In the genomic region with DNA sequence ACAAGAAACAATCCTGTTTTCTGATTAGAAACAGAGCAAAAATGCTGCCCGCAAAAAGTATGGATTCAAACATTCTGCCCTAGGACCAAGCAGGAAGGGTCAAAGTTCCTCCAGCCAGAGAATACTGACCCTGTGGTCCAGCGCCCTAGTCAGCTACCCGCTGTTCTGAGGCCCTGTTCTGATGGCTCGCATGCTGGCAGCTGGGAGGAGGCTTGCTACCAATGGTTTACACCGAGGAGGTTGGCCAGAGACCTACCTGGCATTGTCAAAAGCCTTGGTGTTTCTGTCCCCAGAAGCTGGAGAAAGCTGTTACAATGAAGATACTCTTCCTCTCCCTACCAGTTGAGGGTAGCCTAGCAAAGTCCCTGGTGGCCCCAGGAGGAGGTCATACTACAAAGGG, we compare ENCODE assay signal across 8 mouse cellular contexts. TPM values are rescaled to one million over a fixed set of nuclear protein-coding genes. Genes with fewer than 3 reads are reported as not detected.
DNase-seq lines count a peak whose midpoint lies in the region; ATAC-seq and TF ChIP-seq lines count a peak whose summit lies in the region.
"Had no signal": no experiment of that assay in that cellular context is flagged by ENCODE, and none has a peak within 500 bp of the region (broad histone marks: within the 10 kb centered on the region; RNA-seq: fewer than 3 reads in every experiment).

No protein-coding gene starts in this region.

- no peak for TF ChIP-seq POLR2A in kidney, adult 2 months (IDR thresholded peaks at IDR 0.05; ENCODE audit: low read depth, low read length)
- TF ChIP-seq POLR2A in embryonic fibroblast, embryonic 13.5 days (IDR thresholded peaks at IDR 0.05; ENCODE audit: low read depth, low read length): no peak

- H3K36me3 ChIP-seq in kidney, adult 2 months (ENCODE audit: control insufficient read depth, insufficient read depth, low read length): no peaks in the 10 kb centered on the region
- no peaks in the 10 kb centered on the region for H3K36me3 ChIP-seq in hindbrain, postnatal 0 days (ENCODE audit: insufficient read depth, low read length)
- no peaks in the 10 kb centered on the region for H3K36me3 ChIP-seq in midbrain, embryonic 15.5 days (replicated peaks)
- H3K36me3 ChIP-seq: G1E had no signal

- WGBS in kidney, adult 2 months: 39% methylated on average over 5 of the region's 5 CpGs
- 65% methylated on average over 5 of the region's 5 CpGs for WGBS in hindbrain, postnatal 0 days
- WGBS in midbrain, embryonic 15.5 days: 64% methylated on average over 5 of the region's 5 CpGs

- no peak overlapping the region for H3K4me3 ChIP-seq in kidney, adult 2 months (ENCODE audit: insufficient read depth, low read depth, low read length)
- peak overlapping the region; percentile 86; the same call in 1 of the 2 replicates for H3K4me3 ChIP-seq in embryonic fibroblast, embryonic 13.5 days (ENCODE audit: insufficient read depth, low read length)
- H3K4me3 ChIP-seq in hindbrain, postnatal 0 days (ENCODE audit: low read length): no peak overlapping the region
- H3K4me3 ChIP-seq in midbrain, embryonic 15.5 days: no peak overlapping the region

- no peak for TF ChIP-seq CTCF in kidney, adult 2 months (conservative IDR thresholded peaks at IDR 0.05; ENCODE audit: insufficient read depth, insufficient read length, low read depth, low read length)
- TF ChIP-seq CTCF in embryonic fibroblast, embryonic 13.5 days (IDR thresholded peaks at IDR 0.05; ENCODE audit: borderline replicate concordance, insufficient read depth, low read length): no peak
- TF ChIP-seq CTCF in hindbrain, postnatal 0 days (IDR thresholded peaks at IDR 0.05; ENCODE audit: low read depth): no peak

- H3K4me1 ChIP-seq in kidney, adult 2 months (ENCODE audit: control insufficient read depth, insufficient read depth, low read length): peaks cover 40% of the 10 kb centered on the region
- H3K4me1 ChIP-seq in embryonic fibroblast, embryonic 13.5 days (ENCODE audit: control insufficient read depth, insufficient read depth, low read length): peaks cover 12% of the 10 kb centered on the region; the same call in 1 of the 2 replicates
- H3K4me1 ChIP-seq in hindbrain, postnatal 0 days (ENCODE audit: insufficient read depth, low read length): peaks cover 30% of the 10 kb centered on the region
- H3K4me1 ChIP-seq in midbrain, embryonic 15.5 days: peaks cover 58% of the 10 kb centered on the region

- DNase-seq in kidney, adult 2 months: peak; percentile 72
- DNase-seq in kidney, postnatal 10 days: no peak
- no peak for DNase-seq in hindbrain, postnatal 0 days (ENCODE audit: low spot score)
- no peak for DNase-seq in testis, postnatal 14 days (ENCODE audit: low spot score)
- DNase-seq in left cerebral cortex, adult 9 months (ENCODE audit: low spot score in 2 of 2): no peak

- H3K4me2 ChIP-seq in hindbrain, postnatal 0 days (ENCODE audit: low read depth, low read length): peak overlapping the region; percentile 100
- 0 out of 2 replicates have a peak overlapping the region, but pooled peaks have one; percentile 2 for H3K4me2 ChIP-seq in midbrain, embryonic 15.5 days

- H3K27ac ChIP-seq in kidney, adult 2 months (ENCODE audit: insufficient read depth, low read depth, low read length): no peak overlapping the region
- no peak overlapping the region for H3K27ac ChIP-seq in embryonic fibroblast, embryonic 13.5 days (ENCODE audit: insufficient read depth, low read length)
- no peak overlapping the region for H3K27ac ChIP-seq in hindbrain, postnatal 0 days
- no peak overlapping the region for H3K27ac ChIP-seq in midbrain, embryonic 15.5 days

- H3K27me3 ChIP-seq in kidney, adult 2 months (replicated peaks; ENCODE audit: control insufficient read depth, insufficient read depth, low read length): no peaks in the 10 kb centered on the region
- no peaks in the 10 kb centered on the region for H3K27me3 ChIP-seq in hindbrain, postnatal 0 days (ENCODE audit: insufficient read depth, low read length)
- H3K27me3 ChIP-seq in midbrain, embryonic 15.5 days (replicated peaks): 0 out of 2 replicates have a peak, but pooled peaks cover 8% of the 10 kb centered on the region

- 0 out of 2 replicates have a peak overlapping the region, but pooled peaks have one; percentile 17 for H3K9ac ChIP-seq in hindbrain, postnatal 0 days (replicated peaks; ENCODE audit: low read length)
- no peak overlapping the region for H3K9ac ChIP-seq in midbrain, embryonic 15.5 days

- no peaks in the 10 kb centered on the region for H3K9me3 ChIP-seq in hindbrain, postnatal 0 days (ENCODE audit: low read length)
- no peaks in the 10 kb centered on the region for H3K9me3 ChIP-seq in midbrain, embryonic 15.5 days
- H3K9me3 ChIP-seq: G1E had no signal

- no peak for ATAC-seq in hindbrain, postnatal 0 days
- no peak for ATAC-seq in midbrain, embryonic 15.5 days (replicated peaks)

RNA-seq across cellular contexts. Expression of a gene that starts 3.8 kb away (rescaled TPM):
- polyA plus RNA-seq in kidney, adult 2 months (2012; rRNA removed): 33.5 and 37.0 TPM in 2 replicates
- 49.5 and 52.4 TPM in 2 replicates for polyA plus RNA-seq in embryonic fibroblast, embryonic 13.5 days (2011; ENCODE audit: insufficient read length, low read depth, missing spikeins)
- 26.5 and 34.0 TPM in 2 replicates for total RNA-seq in hindbrain, postnatal 0 days (2014; rRNA removed)
- 7.2 and 7.5 TPM in 2 replicates for polyA plus RNA-seq in hindbrain, postnatal 0 days (2015; fragmentation: Nextera tagmentation; extraction: Ambion mirVana)
- polyA plus RNA-seq in midbrain, embryonic 15.5 days (2015; fragmentation: Nextera tagmentation; extraction: Ambion mirVana): 7.2 and 9.1 TPM in 2 replicates
